Mouse (Mus musculus) megakaryocyte-erythroid progenitor cell, adult 5-6 weeks (primary cell): Measurements from ENCODE around the gene Gm13128. TPM values are rescaled to one million over a fixed set of nuclear protein-coding genes. Genes with fewer than 3 reads are reported as not detected.
"Not testable (repeated sequence)": the region's sequence is repeated elsewhere in the genome, so short reads cannot be mapped to it uniquely, and the experiment has no call there.

Source experiments
- ATAC-seq: replicated peaks from 2 replicates; pipeline ENCODE4 v1.8.0; 2016; ENCODE audit warnings: mild to moderate bottlenecking, inconsistent platforms; ENCODE audit not compliant: severe bottlenecking, poor library complexity, low FRiP score, low TSS enrichment
- total RNA-seq, 2 experiments: library from RNA; stranded (forward) in 1 of 2; stranded (reverse) in 1 of 2; fragments of 200-1000, 215-1000 nt in 1 of 2; fragments of >200 nt in 1 of 2; fragmentation: Nextera tagmentation in 1 of 2; gene quantifications; 2 replicates each; pipeline ENCODE4 v1.2.3; 2014 to 2017

Gene Gm13128
- total RNA-seq (2014; fragmentation: Nextera tagmentation) = not detected in 2 replicates
- total RNA-seq (2017) = not detected in 2 replicates

- ATAC-seq = not testable (repeated sequence)
These were observed at the start of gene Gm13128 for GRCm38 (mm10) chr4:144329949-144330348. Gene Gm13128 (plus strand): TSS chr4:144330249.

GRCm38 (mm10) chr4:144280388-144280787 lies 49.7 kb upstream of the Gm13128 start, which contains the start of gene Pramel5:
Gene Pramel5 (minus strand): TSS chr4:144280488.
- not testable (repeated sequence) for ATAC-seq

DNA sequence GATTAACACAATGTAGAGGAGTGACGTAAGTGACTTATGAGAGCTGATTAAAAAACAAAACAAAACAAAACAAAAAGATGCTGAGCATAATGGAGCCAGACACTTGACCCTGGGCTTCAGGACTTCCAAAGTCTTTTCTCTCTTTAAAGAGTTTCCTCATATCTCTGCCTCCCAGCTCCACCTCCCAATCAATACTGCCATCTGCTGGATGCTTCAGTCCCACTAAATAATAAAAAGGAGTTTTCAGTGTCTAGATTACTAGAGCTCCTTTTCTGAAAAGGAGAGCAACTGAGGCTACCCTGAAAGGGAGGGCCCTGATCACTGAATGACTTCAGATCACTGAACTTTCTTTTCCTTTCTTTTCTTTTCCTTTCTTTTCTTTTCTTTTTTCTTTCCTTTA lies 30.6 kb upstream of the Gm13128 start:
- not testable (repeated sequence) for ATAC-seq

DNA sequence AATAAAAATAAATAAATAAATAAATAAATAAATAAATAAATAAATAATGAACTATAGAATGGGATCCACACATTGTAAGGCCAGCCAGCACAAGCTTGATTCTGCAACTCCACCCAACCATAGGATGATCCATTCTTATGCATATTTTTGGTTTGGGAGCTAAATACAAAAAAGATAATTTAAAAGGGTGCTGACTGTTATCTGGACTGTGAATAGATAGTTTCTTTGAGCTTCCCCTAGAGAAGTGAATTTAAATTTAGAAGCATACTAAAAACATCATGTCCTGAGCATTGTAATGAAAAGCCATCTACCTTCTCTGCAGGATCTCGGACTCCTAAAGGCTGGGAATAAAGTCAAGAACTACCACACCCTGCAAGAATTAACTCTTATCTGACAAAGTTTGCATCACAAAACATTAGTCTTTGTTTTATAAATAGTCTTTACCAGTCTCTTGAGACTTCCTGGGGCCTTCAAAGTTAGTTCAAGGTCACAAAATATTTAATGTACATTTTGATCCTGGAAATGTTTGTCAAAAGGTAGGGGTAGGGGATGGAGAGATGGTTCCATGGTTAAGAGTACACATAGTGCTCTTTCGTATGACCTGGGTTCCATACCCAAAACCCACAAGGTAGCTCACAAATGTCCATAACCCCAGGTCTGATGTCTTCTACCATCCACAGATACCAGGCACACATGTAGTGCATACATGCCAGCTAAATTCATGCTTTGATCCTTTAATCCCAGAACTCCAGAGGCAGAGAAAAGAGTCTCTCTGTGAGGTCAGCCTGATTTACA lies 17.2 kb upstream of the Gm13128 start:
- not testable (repeated sequence) for ATAC-seq

GRCm38 (mm10) chr4:144335856-144336255 lies 5.8 kb downstream of the Gm13128 start:
- ATAC-seq = not testable (repeated sequence)

- ATAC-seq = not testable (repeated sequence)
These were observed 27.6 kb downstream of the Gm13128 start, which contains the start of gene Gm13119 for GRCm38 (mm10) chr4:144357642-144358041. Gene Gm13119 (plus strand): TSS chr4:144357942.

GRCm38 (mm10) chr4:144377911-144378310 lies 47.9 kb downstream of the Gm13128 start, which contains the start of gene Pramef20:
Gene Pramef20 (minus strand): TSS chr4:144377933.
- ATAC-seq = no peak

Other genes starting within 250 kb of the Gm13128 start
- not detected in 2 replicates for gene Gm13102, start 223.8 kb upstream of the Gm13128 start, total RNA-seq (2014; fragmentation: Nextera tagmentation)
- not detected in 2 replicates for gene Gm13102, start 223.8 kb upstream of the Gm13128 start, total RNA-seq (2017)
- not detected in 2 replicates for gene Oog3, start 167.6 kb upstream of the Gm13128 start, total RNA-seq (2014; fragmentation: Nextera tagmentation)
- gene Oog3, start 167.6 kb upstream of the Gm13128 start, total RNA-seq (2017) = not detected in 2 replicates
- gene Oog2, start 139.5 kb upstream of the Gm13128 start, total RNA-seq (2014; fragmentation: Nextera tagmentation) = not detected in 2 replicates
- gene Oog2, start 139.5 kb upstream of the Gm13128 start, total RNA-seq (2017) = not detected in 2 replicates
- not detected in 2 replicates for gene C87977, start 116.9 kb upstream of the Gm13128 start, total RNA-seq (2014; fragmentation: Nextera tagmentation)
- gene C87977, start 116.9 kb upstream of the Gm13128 start, total RNA-seq (2017) = not detected in 2 replicates
- gene Pramel5, start 49.8 kb upstream of the Gm13128 start, total RNA-seq (2014; fragmentation: Nextera tagmentation) = not detected in 2 replicates
- gene Pramel5, start 49.8 kb upstream of the Gm13128 start, total RNA-seq (2017) = not detected in 2 replicates
- gene Gm13119, start 27.7 kb downstream of the Gm13128 start, total RNA-seq (2014; fragmentation: Nextera tagmentation) = not detected in 2 replicates
- not detected in 2 replicates for gene Gm13119, start 27.7 kb downstream of the Gm13128 start, total RNA-seq (2017)
- not detected in 2 replicates for gene Pramef20, start 47.7 kb downstream of the Gm13128 start, total RNA-seq (2014; fragmentation: Nextera tagmentation)
- gene Pramef20, start 47.7 kb downstream of the Gm13128 start, total RNA-seq (2017) = not detected in 2 replicates
- not detected in 2 replicates for gene Pramef12, start 78.2 kb downstream of the Gm13128 start, total RNA-seq (2014; fragmentation: Nextera tagmentation)
- gene Pramef12, start 78.2 kb downstream of the Gm13128 start, total RNA-seq (2017) = not detected in 2 replicates
- not detected in 2 replicates for gene 1700012P22Rik, start 108.5 kb downstream of the Gm13128 start, total RNA-seq (2014; fragmentation: Nextera tagmentation)
- gene 1700012P22Rik, start 108.5 kb downstream of the Gm13128 start, total RNA-seq (2017) = not detected in 2 replicates
- gene Gm9944, start 123.1 kb downstream of the Gm13128 start, total RNA-seq (2014; fragmentation: Nextera tagmentation) = not detected in 2 replicates
- gene Gm9944, start 123.1 kb downstream of the Gm13128 start, total RNA-seq (2017) = not detected in 2 replicates
- not detected in 2 replicates for gene Aadacl3, start 133.5 kb downstream of the Gm13128 start, total RNA-seq (2014; fragmentation: Nextera tagmentation)
- gene Aadacl3, start 133.5 kb downstream of the Gm13128 start, total RNA-seq (2017) = not detected in 2 replicates
- not detected in 2 replicates for gene 9430007A20Rik, start 189.6 kb downstream of the Gm13128 start, total RNA-seq (2014; fragmentation: Nextera tagmentation)
- gene 9430007A20Rik, start 189.6 kb downstream of the Gm13128 start, total RNA-seq (2017) = not detected in 2 replicates
- not detected in 2 replicates for gene Gm13124, start 234.9 kb downstream of the Gm13128 start, total RNA-seq (2014; fragmentation: Nextera tagmentation)
- not detected in 2 replicates for gene Gm13124, start 234.9 kb downstream of the Gm13128 start, total RNA-seq (2017)